Mouse (Mus musculus): ENCODE measurements around the gene Lyplal1. TPM values are rescaled to one million over a fixed set of nuclear protein-coding genes. Genes with fewer than 3 reads are reported as not detected.

Lyplal1 gene
- total RNA-seq, 2 experiments from 2014 or later: 1.6 to 2.0 TPM

DNA sequence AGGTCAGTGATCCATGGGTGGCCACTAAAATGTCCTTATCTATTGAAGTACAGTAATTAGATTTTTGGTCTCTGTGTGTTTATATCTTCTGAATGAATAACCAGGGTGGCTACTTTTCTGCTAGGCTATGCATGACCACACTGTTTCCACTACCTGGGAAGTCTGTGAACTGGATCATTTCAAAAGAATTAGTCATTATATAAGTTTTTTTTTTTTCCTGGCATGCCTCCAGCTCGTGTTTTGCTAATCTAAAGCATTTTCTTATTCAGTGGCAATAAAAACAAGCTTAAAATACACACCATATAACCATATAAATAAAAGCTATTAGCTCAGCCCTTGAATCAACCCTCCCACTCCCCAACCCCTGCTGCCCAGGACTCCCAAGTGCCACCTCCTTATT lies 75.3 kb downstream of the Lyplal1 start:
- DNase-seq (ENCODE audit: low spot score): no peak
